Mouse (Mus musculus) hindbrain, embryonic 14.5 days (tissue): ENCODE data around the gene Slc35b2. TPM values are rescaled to one million over a fixed set of nuclear protein-coding genes. Genes with fewer than 3 reads are reported as not detected.
A peak's percentile ranks its signal among the peaks of the same experiment; 100 is the strongest.

Experiments used
- ATAC-seq: fragments of 200-750 bp; cut with Nextera tagmentation; 2 replicates; pipeline ENCODE4 v1.8.0; 2017; ENCODE audit warnings: moderate number of reproducible peaks, mild to moderate bottlenecking, moderate TSS enrichment, moderate library complexity; ENCODE audit not compliant: low FRiP score
- DNase-seq: peaks from one replicate; pipeline ENCODE4 v3.0.0-alpha.2; 2015; ENCODE audit warnings: low spot score
- H3K27ac ChIP-seq: fragments of 300-500 bp; sonication (generic); 2 replicates; pipeline ENCODE4 v1.5.1; 2014; ENCODE audit warnings: mild to moderate bottlenecking, moderate library complexity
- H3K27me3 ChIP-seq: fragments of 300-500 bp; sonication (generic); 2 replicates; pipeline ENCODE4 v1.6.1; 2014; ENCODE audit warnings: mild to moderate bottlenecking, low read length, mixed read lengths; ENCODE audit not compliant: control insufficient read depth, insufficient read depth
- H3K36me3 ChIP-seq: fragments of 300-500 bp; sonication (generic); replicated peaks from 2 replicates; pipeline ENCODE4 v1.6.1; 2014; ENCODE audit not compliant: control insufficient read depth, insufficient read depth
- H3K4me1 ChIP-seq: fragments of 300-500 bp; sonication (generic); replicated peaks from 2 replicates; pipeline ENCODE4 v1.6.1; 2014; ENCODE audit warnings: antibody characterized with exemption, low read length, mixed read lengths; ENCODE audit not compliant: control insufficient read depth, insufficient read depth
- H3K4me2 ChIP-seq: fragments of 300-500 bp; sonication (generic); replicated peaks from 2 replicates; pipeline ENCODE4 v1.6.1; 2014; ENCODE audit warnings: mild to moderate bottlenecking, moderate library complexity
- H3K4me3 ChIP-seq: fragments of 300-500 bp; sonication (generic); replicated peaks from 2 replicates; pipeline ENCODE4 v1.5.1; 2014; ENCODE audit warnings: mild to moderate bottlenecking, low read length
- H3K9ac ChIP-seq: fragments of 300-500 bp; sonication (generic); 2 replicates; pipeline ENCODE4 v1.6.1; 2014
- H3K9me3 ChIP-seq: fragments of 300-500 bp; sonication (generic); 2 replicates; pipeline ENCODE4 v1.6.1; 2016; ENCODE audit warnings: low read length; ENCODE audit not compliant: control insufficient read depth
- WGBS: fragments of 180-500 bp; shearing (Covaris S2); extraction: QIAGEN DNeasy Blood & Tissue Kit; methylation state at CpG from one replicate; pipeline ENCODE4 v1.1.7; 2014; 5-methylcytosine and 5-hydroxymethylcytosine counted together
- polyA plus RNA-seq: library from polyadenylated mRNA; unstranded; fragments of >200 nt; fragmentation: Nextera tagmentation; extraction: Ambion mirVana; gene quantifications from 2 replicates; pipeline ENCODE4 v1.2.1, GENCODE M21; 2014

Slc35b2 gene
- polyA plus RNA-seq, 1 experiment from 2014 or later, result 83.1 TPM

DNA sequence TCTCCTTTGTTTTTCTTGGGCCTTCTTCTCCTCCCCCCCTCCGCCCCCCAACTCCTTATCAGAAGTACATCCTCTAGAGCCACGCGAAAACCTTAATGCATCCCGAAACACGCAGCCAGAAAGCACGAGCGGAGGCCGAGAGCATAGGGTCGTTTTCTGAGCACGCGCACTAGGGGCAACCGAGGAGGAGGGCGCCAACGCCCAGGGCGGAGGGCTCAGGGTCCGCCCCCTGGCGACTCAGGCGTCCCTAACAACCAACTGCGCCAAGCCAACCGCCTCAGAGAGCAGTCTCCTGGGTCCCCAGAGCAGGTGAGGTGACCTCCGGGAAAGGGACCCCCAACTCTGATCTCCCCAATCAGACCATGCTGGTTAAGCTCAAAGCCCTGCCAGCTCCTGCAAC lies 40.4 kb upstream of the Slc35b2 start, which contains the start of gene Tcte1:
Gene Tcte1 (plus strand): TSS at position 172 of the 400 bp plus-strand sequence.
- Histone ChIP-seq H3K4me3 (peak within 1 kb of the TSS; percentile 28), H3K4me2 (peak within 1 kb of the TSS; percentile 54), H3K4me1 (peaks cover 3% of the 10 kb centered on the region; the same call in 1 of the 2 replicates), H3K9me3 (no peaks in the 10 kb centered on the region), H3K27me3 (no peaks in the 10 kb centered on the region), H3K36me3 (peaks cover 12% of the 10 kb centered on the region; the same call in 1 of the 2 replicates), H3K27ac (no peak within 1 kb of the TSS), H3K9ac (peak within 1 kb of the TSS; percentile 41)
- ATAC-seq (peak; percentile 76), DNase-seq (peak; percentile 71)
- under 1% methylated on average over 20 of the region's 21 CpGs for WGBS

DNA sequence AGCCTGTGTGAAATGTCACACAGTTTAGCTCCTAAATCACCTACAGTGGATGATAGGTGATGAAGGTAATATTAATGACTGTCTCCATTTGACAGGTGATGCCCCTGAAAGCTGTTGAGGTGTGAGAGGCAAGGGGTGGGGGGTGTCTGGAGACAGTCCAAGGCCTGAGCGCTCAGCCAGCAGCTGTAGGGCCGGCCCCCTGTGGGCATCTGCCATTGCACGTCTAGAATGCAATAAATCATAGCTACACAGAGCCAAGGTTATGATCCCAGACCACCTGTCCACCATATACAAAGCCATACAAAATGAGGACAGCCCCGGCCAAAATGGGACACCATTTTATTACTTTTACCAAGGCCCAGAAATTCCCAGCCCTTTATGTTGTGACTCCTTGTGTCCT lies 38.7 kb upstream of the Slc35b2 start:
- Histone ChIP-seq H3K4me2 (no peak overlapping the region), H3K4me3 (no peak overlapping the region), H3K27me3 (0 out of 2 replicates have a peak, but pooled peaks cover 5% of the 10 kb centered on the region), H3K36me3 (0 out of 2 replicates have a peak, but pooled peaks cover 12% of the 10 kb centered on the region), H3K4me1 (peaks cover 3% of the 10 kb centered on the region; the same call in 1 of the 2 replicates), H3K9ac (no peak overlapping the region), H3K9me3 (no peaks in the 10 kb centered on the region), H3K27ac (no peak overlapping the region)
- no peak for DNase-seq
- 59% methylated on average over 4 of the region's 4 CpGs for WGBS
- ATAC-seq, result no peak; the same call in 1 of the 2 replicates

DNA sequence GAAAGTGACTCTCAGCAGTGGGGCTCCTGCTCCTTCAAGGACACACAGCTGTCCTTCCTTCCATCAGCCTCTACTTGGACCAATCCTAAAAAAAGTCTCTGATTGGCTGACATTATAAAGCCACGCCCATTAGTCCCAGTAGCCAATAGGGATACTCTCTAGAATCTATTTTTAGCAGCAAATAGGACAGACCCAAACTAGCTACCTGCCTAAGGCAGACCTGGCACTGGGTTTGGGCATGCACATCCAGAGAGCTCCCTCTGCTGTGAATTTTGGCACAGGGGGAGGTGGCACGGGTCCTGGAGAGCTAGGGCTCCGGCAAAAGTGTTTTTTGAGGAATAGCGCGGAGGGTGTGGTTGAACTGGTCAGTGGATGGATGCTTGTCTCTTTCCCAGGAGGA lies 37.1 kb upstream of the Slc35b2 start:
- WGBS, result 22% methylated on average over 5 of the region's 5 CpGs
- H3K9ac ChIP-seq, result no peak overlapping the region
- H3K4me1 ChIP-seq, result peaks cover 3% of the 10 kb centered on the region; the same call in 1 of the 2 replicates
- no peak overlapping the region for H3K27ac ChIP-seq
- H3K4me3 ChIP-seq, result no peak overlapping the region
- no peak overlapping the region for H3K4me2 ChIP-seq
- no peaks in the 10 kb centered on the region for H3K36me3 ChIP-seq
- no peaks in the 10 kb centered on the region for H3K9me3 ChIP-seq
- ATAC-seq, result no peak
- 0 out of 2 replicates have a peak, but pooled peaks cover 5% of the 10 kb centered on the region for H3K27me3 ChIP-seq
- DNase-seq, result no peak

DNA sequence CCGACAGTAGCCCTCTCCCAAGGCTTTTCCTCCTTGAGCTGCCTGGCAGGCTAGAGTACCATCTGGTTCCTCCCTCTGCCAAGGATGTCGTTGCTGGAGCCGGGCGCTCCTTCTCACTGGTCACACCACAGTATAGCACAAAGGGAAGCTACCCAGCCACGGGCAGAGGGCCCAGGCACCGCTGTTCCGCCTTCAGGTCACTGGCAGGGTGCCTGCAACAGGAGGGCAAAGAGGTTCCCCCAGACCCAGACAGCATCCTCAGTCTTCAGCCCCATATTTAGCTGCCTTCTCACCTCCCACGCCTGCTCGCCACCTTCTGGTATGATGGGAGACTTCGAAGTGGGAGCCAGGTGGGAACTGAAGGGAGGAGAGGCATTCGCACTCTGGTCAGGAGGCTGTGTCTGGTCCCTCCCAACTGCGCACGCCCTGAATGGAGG lies 33.3 kb upstream of the Slc35b2 start:
- Histone ChIP-seq H3K4me3 (no peak overlapping the region), H3K27ac (no peak overlapping the region), H3K27me3 (peaks cover 14% of the 10 kb centered on the region; the same call in 1 of the 2 replicates), H3K4me1 (no peaks in the 10 kb centered on the region), H3K9me3 (no peaks in the 10 kb centered on the region), H3K36me3 (no peaks in the 10 kb centered on the region), H3K4me2 (no peak overlapping the region), H3K9ac (no peak overlapping the region)
- DNase-seq, result peak; percentile 42
- peak; percentile 71; the same call in 1 of the 2 replicates for ATAC-seq
- whole genome bisulfite sequencing, result 40% methylated on average over 13 of the region's 13 CpGs

DNA sequence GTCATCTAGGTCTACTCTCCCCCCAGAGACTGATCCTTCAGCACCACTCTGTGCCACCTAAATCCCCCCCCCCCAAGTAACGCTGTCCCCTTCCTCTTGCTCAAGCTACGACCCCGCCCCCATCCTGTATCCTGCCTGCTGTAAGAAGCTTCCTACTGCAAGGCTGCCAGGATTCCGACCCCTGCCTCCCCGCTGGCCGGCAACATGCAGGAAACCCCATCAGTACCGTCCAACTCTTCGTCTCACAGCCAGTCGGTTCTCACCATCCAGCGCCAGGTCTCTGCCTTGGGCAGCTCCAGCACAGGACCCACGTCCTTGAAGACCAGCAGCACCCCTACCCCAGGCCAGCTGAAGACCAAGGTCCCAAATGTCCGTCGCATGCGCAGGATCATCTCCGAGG lies 30.8 kb upstream of the Slc35b2 start:
- H3K4me1 ChIP-seq, result no peaks in the 10 kb centered on the region
- 55% methylated on average over 15 of the region's 15 CpGs for WGBS
- H3K27ac ChIP-seq, result no peak overlapping the region
- H3K27me3 ChIP-seq, result peaks cover 27% of the 10 kb centered on the region
- H3K4me2 ChIP-seq, result no peak overlapping the region
- no peak overlapping the region for H3K9ac ChIP-seq
- no peaks in the 10 kb centered on the region for H3K36me3 ChIP-seq
- H3K4me3 ChIP-seq, result no peak overlapping the region
- H3K9me3 ChIP-seq, result no peaks in the 10 kb centered on the region
- ATAC-seq (no peak), DNase-seq (no peak)

DNA sequence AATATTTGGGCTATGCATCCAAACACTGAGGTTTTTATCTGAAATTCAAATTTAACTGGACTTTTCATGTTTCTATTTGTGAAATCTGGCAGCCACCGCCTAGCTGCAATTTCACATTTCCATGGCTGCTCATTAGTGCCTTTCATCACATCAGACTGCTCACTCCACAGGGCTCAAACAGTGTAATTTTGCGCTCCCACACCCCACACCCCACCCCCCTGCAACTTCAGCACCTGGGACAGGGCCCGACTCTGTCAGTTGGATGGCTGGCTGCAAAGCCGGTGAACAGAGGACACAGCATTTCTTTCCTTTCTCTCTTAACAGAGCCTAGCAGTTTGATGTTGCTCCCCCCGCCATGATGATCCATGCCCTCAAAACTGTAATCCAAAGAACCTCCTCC lies 27.4 kb upstream of the Slc35b2 start:
- no peak overlapping the region for H3K9ac ChIP-seq
- H3K4me1 ChIP-seq, result no peaks in the 10 kb centered on the region
- H3K4me3 ChIP-seq, result no peak overlapping the region
- WGBS, result 18% methylated on average over 5 of the region's 5 CpGs
- H3K27ac ChIP-seq, result no peak overlapping the region
- H3K9me3 ChIP-seq, result no peaks in the 10 kb centered on the region
- DNase-seq (no peak), ATAC-seq (no peak)
- H3K4me2 ChIP-seq, result no peak overlapping the region
- peaks cover 28% of the 10 kb centered on the region for H3K27me3 ChIP-seq
- no peaks in the 10 kb centered on the region for H3K36me3 ChIP-seq

DNA sequence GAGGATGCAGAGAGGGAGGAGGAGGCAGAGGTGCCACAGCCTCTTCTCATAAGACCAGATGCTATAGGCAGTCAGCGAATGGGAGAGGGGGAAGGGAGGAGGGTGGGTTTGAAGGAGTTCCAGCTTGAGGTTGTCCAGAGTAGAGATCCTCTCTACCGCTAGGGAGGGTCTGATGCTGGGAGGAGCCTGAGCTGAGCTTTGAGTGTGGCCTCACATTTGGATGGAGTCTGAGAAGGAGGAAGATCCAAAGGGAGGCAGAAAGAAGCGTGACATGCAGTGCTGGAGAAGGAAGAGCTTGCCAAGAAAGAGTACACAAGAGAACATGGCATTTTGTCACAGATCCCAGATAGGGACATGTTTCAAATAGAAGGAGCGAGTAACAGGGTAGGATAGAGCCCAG lies 25.3 kb upstream of the Slc35b2 start:
- H3K36me3 ChIP-seq, result no peaks in the 10 kb centered on the region
- H3K4me1 ChIP-seq, result no peaks in the 10 kb centered on the region; the same call in 1 of the 2 replicates
- H3K4me3 ChIP-seq, result no peak overlapping the region
- H3K27ac ChIP-seq, result no peak overlapping the region
- no peak for ATAC-seq
- WGBS, result 66% methylated on average over 4 of the region's 4 CpGs
- peaks cover 34% of the 10 kb centered on the region for H3K27me3 ChIP-seq
- H3K9me3 ChIP-seq, result no peaks in the 10 kb centered on the region
- H3K9ac ChIP-seq, result no peak overlapping the region
- no peak overlapping the region for H3K4me2 ChIP-seq
- DNase-seq, result no peak

DNA sequence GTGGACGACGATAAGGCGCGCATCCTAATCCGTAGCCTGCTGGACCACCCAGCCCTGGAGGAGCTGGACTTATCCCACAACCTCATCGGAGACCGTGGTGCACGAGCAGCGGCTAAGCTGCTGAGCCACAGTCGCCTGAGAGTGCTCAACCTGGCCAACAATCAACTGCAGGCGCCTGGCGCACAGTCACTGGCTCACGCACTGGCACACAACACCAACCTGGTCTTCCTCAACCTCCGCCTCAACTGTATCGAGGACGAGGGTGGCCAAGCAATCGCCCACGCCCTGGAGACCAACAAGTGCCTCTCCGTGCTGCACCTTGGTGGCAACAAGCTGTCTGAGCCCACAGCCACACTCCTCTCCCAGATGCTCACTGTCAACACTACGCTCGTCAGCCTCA lies 24.0 kb upstream of the Slc35b2 start:
- DNase-seq (no peak), ATAC-seq (no peak)
- Histone ChIP-seq H3K9ac (no peak overlapping the region), H3K4me1 (peaks cover 10% of the 10 kb centered on the region), H3K36me3 (peaks cover 7% of the 10 kb centered on the region), H3K4me3 (no peak overlapping the region), H3K27me3 (peaks cover 37% of the 10 kb centered on the region), H3K27ac (no peak overlapping the region), H3K9me3 (no peaks in the 10 kb centered on the region), H3K4me2 (no peak overlapping the region)
- WGBS, result 82% methylated on average over 21 of the region's 21 CpGs

DNA sequence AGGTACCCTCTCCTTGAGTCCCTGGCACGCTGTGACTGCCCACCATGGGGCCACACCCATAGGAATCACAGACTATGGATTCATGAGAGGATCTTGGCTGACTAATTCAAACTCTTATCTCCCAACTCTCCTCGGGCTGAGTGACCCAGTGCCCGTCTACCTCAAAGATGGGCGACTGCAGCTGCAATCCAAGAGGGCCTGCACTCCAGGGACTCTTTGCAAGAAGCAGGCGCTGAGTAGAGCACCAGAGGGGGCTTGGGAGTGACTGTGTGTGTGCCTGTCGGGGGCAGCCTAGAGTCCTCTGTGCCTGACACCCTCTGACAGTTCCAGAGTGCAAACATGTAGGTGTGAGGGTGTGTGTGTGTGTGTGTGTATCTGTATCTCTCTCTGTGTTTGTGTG lies 21.5 kb upstream of the Slc35b2 start:
- ATAC-seq (no peak), DNase-seq (no peak)
- Histone ChIP-seq H3K27me3 (peaks cover 46% of the 10 kb centered on the region), H3K27ac (no peak overlapping the region), H3K9me3 (no peaks in the 10 kb centered on the region), H3K36me3 (peaks cover 31% of the 10 kb centered on the region), H3K4me1 (peaks cover 25% of the 10 kb centered on the region), H3K9ac (no peak overlapping the region), H3K4me3 (no peak overlapping the region), H3K4me2 (no peak overlapping the region)
- WGBS, result 41% methylated on average over 6 of the region's 6 CpGs

DNA sequence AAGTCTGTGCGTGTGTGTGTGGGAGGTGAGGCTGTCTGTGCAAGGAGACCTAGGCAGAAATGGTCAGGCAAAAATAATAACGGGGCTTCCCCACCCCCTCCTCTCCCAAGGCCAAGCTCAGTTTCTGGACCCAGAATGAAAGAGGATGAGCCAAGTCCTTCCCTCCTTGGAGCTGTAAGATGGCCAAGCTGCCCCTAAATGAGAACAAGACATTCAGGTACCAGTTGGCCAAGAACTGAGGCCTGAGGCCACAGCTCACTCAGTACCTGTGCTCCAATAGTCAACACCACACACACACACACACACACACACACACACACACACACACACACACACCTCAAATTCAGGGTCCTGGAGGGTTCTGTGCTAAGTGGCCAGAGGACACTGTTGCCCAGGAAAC lies 21.0 kb upstream of the Slc35b2 start:
- Histone ChIP-seq H3K27me3 (peaks cover 44% of the 10 kb centered on the region), H3K9ac (no peak overlapping the region), H3K27ac (no peak overlapping the region), H3K4me3 (no peak overlapping the region), H3K4me1 (peaks cover 25% of the 10 kb centered on the region), H3K4me2 (no peak overlapping the region), H3K36me3 (peaks cover 31% of the 10 kb centered on the region), H3K9me3 (no peaks in the 10 kb centered on the region)
- DNase-seq, result no peak
- no peak for ATAC-seq
- WGBS, result 82% methylated on average over 2 of the region's 2 CpGs
